Mouse (Mus musculus): ENCODE measurements at regions not wholly inside any gene's neighbourhood (a gene's known extent, or its start where the extent isn't known, plus 50 kb on each side); places are given as distances from the start of the nearest gene placed in this dataset.
A peak's percentile ranks its signal among the peaks of the same experiment; 100 is the strongest.

DNA sequence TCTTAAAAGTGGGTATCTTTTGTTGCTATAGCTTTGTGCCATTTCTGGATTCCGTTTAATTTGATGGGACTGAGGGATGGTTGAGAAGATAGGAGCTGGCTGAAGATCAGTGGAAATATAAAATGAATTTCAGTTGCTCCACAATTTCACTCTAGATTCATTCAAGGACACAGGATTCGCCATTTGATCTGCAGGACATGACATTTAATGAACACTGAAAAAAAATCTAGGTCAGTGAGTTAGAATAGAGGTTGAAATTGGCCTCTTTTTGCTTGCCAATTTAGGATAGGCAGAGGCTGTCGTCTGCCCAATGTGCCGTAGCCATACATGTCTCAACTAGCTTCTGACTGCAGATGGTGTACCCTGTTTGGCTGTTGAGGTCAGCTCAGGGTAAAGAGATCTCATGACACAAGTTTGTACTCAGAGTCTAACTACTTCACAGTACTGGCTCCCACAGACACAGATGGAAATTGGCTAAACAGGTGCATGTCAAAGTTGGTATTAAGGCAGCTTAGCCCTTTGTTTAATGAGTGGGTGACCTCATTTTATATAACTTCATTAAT lies 449.5 kb upstream of the Tle4 start:
- DNase-seq = peak; percentile 6

- peak; percentile 80 for DNase-seq
Observed at GRCm38 (mm10) chr19:15035554-15035953, 437.7 kb upstream of the Tle4 start.

DNA sequence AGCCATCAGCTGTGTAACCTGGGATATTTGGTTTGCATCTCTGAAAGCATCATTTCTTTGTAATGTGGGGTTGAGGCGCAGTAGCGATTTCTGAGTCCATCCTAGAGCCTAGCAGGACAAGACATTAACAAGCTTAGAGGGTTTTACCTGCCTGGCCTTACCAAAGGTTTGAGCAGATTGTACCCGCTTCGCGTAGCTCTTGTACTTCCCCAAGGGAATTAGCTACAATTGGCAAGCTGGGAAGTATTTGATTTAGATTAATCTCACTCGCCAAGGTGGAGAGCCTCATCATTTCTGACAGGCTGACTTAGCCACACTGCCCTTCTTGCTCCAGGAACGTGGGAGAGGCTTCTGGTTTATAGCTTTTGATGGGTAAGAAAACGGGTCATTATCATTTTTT lies 436.1 kb upstream of the Tle4 start:
- no peak for DNase-seq

- no peak for DNase-seq
Observed at GRCm38 (mm10) chr19:15033396-15033795, 435.5 kb upstream of the Tle4 start.

- no peak for DNase-seq
Observed at GRCm38 (mm10) chr19:15032297-15032947, 434.6 kb upstream of the Tle4 start.

- no peak for DNase-seq
Observed at GRCm38 (mm10) chr19:15031483-15031882, 433.6 kb upstream of the Tle4 start.

GRCm38 (mm10) chr19:15003596-15003995 lies 405.7 kb upstream of the Tle4 start:
- DNase-seq = no peak

DNA sequence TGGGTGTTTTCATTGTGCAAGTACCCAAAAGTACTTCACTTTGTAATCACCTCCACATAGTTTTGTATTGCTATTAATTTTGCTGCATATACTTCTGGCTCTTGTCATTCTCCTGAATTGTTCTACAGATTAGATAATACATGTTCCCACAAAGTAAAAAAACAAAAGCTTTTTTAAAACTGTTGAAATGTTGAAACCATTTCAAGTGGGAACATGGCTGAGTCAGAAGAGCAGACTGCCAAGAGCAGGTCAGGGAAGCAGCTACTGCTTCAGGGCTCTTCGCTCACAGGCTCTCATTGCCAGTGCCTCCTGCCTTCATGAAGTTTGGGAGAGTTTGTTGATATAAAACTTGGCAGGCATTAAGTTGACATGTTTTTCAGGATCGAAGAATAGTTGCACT lies 395.5 kb upstream of the Tle4 start:
- no peak for DNase-seq

GRCm38 (mm10) chr19:14970161-14970560 lies 372.3 kb upstream of the Tle4 start:
- DNase-seq = no peak

GRCm38 (mm10) chr19:14968283-14968682 lies 370.4 kb upstream of the Tle4 start:
- DNase-seq = no peak

DNA sequence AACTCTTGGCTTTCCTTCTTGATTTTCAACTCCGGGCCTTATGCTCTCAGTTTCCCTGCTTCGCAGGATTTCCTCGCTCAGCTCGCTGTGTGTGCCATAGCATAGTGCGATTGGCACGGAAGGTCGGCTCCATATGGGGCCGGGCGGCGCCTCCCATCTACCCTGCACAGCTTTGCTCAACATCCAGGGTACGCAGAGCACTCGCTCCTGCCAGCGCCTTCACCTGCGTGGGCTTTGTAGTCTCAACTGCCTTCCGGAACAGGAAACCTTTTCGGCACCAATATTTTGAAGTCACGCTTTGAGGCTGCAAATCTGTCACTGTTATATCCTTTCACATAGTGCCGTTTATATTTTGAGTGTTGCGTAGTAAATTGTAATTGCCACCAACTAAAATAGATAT lies 359.9 kb upstream of the Tle4 start:
- DNase-seq = no peak

GRCm38 (mm10) chr19:14957154-14957553 lies 359.3 kb upstream of the Tle4 start:
- DNase-seq = no peak

GRCm38 (mm10) chr19:14956392-14956791 lies 358.5 kb upstream of the Tle4 start:
- DNase-seq = no peak

GRCm38 (mm10) chr19:14955969-14956368 lies 358.1 kb upstream of the Tle4 start:
- no peak for DNase-seq

DNA sequence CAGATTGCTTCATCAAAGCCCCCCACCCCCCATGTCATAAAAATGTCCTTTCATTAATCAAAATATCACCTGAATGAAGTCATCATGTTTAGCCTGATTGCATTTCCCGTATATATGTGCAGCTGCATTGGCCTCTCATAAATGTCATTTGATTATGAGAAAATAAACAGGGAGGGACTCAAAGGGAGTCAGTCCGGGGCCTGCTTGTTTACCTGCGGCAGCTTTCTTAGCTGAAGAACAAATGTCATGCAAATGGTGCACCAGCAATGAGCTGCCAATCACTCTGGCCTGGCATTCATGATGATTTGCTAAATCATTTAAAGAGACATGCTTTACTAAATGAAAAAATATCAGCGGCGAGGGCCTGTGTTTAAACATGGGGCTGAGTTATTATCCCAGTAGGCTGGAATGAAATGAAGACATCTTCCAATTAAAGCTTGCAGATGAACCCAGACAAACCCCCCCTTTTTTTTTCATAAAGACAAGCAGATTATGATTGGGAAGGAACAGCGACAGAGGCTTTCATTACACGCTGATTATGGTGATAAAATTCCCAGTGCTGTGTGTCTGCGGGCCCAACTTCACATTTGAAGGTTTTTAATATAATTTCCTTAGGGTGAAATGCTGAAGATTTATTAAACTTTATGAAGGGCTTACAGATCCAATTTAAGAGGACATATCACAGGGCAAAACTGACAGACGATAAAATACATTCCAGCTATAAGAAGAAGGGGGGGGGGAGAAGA lies 342.5 kb upstream of the Tle4 start:
- no peak for DNase-seq

- no peak for DNase-seq
Observed at GRCm38 (mm10) chr19:14922238-14922637, 324.4 kb upstream of the Tle4 start.

DNA sequence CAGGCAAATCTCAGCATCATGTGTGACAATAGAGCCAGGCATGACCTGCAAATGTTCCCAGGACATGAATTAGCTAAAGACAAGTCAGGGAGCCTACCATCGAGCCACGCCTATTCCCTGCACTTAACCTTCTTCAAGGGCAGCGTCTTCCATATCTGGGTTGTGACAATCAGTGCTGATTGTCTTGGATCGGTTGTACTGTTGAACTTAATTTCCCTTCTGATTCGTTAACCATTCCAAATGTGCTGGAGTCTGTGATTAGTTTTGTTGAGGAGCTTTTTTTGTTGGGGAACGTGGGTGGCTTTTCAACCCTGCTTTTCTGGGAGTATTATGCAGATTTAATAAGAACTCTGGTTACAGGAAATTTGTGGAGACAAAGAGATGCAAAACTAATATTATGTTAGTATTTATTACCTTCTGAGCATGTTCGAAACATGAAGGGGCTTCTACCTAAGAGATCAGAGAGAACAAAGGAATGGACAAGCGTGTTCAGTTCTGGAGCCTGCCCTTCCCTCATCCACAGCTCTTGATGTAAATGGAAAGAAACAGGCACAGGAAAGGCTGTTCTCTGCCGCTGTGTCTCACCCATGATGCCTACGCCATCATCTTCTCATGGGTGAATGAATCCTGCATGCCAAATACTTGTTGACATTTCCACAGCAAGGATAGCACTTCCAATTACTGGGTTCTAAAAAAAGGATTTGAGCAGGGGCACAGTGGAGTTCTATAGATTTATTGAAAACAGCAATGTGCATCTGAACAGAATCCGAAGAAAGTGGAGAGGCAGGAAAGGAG lies 313.4 kb upstream of the Tle4 start:
- DNase-seq = no peak

GRCm38 (mm10) chr19:14894875-14895274 lies 297.0 kb upstream of the Tle4 start:
- DNase-seq = no peak

DNA sequence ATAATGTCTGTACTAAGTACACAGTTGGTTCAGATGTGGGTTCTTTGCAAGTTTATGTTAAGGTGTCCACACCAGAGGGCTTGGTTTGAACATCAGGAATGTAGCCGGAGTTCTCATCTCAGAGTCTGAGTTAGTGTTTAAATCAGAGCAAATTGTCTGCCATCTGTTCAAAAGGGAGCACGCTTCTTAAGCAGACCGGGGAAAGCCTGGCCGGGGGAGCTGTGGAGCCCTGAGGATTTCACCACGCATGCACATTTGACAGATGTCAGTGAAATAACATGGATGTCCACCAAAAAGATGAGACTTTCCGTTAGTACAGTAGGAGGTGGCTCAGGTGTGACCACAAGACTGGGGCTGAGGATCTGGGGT lies 294.5 kb upstream of the Tle4 start:
- no peak for DNase-seq

- no peak for DNase-seq
Observed at GRCm38 (mm10) chr19:14891689-14892389, 294.0 kb upstream of the Tle4 start.

GRCm38 (mm10) chr19:14891090-14891428 lies 293.2 kb upstream of the Tle4 start:
- no peak for DNase-seq
